Mouse (Mus musculus) cerebellum, adult 18-20 months (tissue): ENCODE data around the gene Slc35b4.

Experiments used
- DNase-seq, 2 experiments: peaks; one replicate each; pipeline ENCODE4 v3.0.0; 2021

The Slc35b4 gene

GRCm38 (mm10) chr6:34176864-34177247, at the start of gene Slc35b4:
Gene Slc35b4, minus strand, starts transcription at chr6:34177111.
- peak; percentile 91 to 98 for DNase-seq

- DNase-seq, result no peak
Observed at GRCm38 (mm10) chr6:34225004-34225599, 48.2 kb upstream of the Slc35b4 start.

GRCm38 (mm10) chr6:34216450-34217319, 39.8 kb upstream of the Slc35b4 start:
- DNase-seq, result no peak

- DNase-seq, result no peak
Observed at GRCm38 (mm10) chr6:34205754-34206153, 28.8 kb upstream of the Slc35b4 start.

GRCm38 (mm10) chr6:34204971-34205572, 28.2 kb upstream of the Slc35b4 start:
- peak; percentile 25 to 37 for DNase-seq

GRCm38 (mm10) chr6:34203503-34203902, 26.6 kb upstream of the Slc35b4 start:
- no peak for DNase-seq

DNA sequence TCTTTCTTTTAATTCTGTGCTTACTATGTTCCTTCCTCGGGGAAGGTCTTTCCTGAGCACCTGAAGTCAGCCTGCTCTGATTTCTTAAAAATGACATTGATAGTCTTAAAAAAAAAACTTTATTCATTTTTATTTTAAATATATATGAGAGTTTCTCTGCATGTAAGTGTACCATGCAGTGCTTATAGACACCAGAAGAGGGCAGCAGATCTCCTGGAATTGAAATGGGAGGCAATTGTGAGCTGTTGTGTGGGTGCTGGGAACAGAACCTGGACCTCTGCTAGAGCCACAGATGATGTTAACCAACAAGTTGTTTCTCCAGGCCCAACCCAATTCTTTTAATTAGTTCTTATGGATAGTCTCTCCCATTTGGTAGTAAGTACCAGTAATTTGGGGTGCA, 18.1 kb upstream of the Slc35b4 start:
- no peak for DNase-seq

GRCm38 (mm10) chr6:34193708-34194475, 17.0 kb upstream of the Slc35b4 start:
- DNase-seq, result peak; percentile 15 to 26

- DNase-seq, result no peak
Observed at GRCm38 (mm10) chr6:34191401-34191800, 14.5 kb upstream of the Slc35b4 start.

DNA sequence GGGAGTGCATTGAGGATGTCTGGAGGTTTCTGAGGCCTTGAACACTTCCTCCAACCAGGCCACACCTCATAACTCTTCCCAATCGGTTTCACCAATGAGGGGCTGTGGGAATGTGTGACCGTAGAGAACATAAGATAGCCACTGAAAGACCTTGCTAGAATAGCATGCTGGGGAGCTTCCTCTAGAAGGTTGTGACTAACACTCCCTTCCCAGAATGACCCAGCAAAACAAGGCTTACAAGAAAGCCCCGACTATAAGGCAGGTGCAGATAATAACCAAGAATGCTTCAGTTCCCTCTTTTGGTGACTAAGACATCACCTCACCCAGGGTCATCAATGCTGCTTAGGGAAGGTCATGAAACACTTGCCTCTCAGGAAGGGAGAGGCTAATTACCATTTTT, 12.6 kb upstream of the Slc35b4 start:
- DNase-seq, result no peak

GRCm38 (mm10) chr6:34187986-34188599, 11.2 kb upstream of the Slc35b4 start:
- DNase-seq, result no peak

- no peak for DNase-seq
Observed at GRCm38 (mm10) chr6:34187273-34187863, 10.5 kb upstream of the Slc35b4 start.

GRCm38 (mm10) chr6:34183326-34183725, 6.4 kb upstream of the Slc35b4 start:
- DNase-seq, result no peak

GRCm38 (mm10) chr6:34181961-34182360, 5.0 kb upstream of the Slc35b4 start:
- no peak for DNase-seq

DNA sequence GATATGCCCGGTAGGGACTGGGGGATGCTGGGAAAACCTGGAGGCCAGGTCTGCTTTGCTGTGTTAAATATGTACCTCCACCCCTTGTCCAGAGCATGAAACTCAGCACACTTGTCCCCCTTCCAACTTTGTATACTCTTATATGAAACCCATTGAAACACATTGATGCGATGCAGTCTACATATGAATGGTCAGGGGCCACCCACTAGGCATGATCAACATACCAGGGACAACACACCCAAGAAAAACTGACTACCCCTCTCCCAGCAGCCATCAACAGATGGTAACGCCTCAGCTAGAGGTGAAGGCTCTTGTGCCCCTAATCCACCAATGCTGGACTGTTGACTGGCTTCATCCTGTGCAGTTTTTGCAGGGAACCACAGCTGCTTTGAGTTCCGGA, 3.0 kb upstream of the Slc35b4 start:
- DNase-seq, result no peak

DNA sequence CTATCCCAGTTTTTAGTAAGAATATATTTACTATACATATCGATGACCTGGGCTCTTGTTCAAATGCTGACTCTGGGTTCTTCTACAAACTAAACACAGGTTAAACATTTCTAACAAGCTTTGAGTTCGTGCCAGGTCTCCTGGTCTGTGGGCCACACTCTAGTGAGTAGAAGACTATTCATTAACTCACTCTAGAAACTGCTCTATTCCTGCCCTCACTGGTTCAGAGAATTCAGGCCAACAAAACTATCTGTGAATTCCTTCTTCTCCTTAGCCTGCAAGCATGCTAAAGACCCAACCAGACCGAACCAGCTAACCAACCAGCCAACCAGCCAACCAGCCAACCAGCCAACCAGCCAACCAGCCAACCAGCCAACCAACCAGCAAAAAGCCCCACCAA, 2.1 kb upstream of the Slc35b4 start:
- no peak for DNase-seq

DNA sequence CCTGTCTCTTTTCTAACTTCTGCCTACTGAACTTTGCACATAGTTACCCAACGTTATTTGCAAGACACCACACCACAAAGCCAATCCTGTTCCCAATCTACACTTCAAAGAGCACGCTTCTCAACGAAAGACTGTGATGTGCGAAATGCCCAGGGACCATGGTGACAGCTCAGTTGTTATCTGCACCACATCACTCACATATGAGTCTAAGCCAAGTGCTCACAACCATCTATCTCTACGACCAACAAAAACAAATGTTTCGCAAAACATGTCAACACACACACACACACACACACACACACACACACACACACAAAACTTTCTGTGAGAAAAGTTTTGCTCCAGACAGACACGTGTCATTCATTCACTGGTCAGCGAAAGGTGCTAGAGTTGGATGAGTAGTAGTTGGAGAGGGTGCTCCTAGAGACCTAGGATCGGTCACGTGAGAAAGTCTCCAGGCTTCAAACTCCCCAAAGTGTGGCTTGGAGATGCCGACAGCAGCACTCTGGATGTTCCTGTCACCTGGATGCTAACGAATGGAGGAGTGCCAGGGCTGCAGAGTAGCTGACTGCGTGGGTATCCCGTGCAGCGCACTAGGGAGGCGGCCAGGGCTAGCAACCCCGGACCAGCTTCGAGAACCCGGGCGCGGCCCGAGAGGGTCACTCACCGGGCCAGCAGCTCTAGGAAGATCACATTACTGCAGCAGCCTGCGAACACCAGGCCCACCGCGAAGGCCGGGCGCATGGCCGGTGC, 624 bp downstream of the Slc35b4 start:
- peak; percentile 8 to 37 for DNase-seq

DNA sequence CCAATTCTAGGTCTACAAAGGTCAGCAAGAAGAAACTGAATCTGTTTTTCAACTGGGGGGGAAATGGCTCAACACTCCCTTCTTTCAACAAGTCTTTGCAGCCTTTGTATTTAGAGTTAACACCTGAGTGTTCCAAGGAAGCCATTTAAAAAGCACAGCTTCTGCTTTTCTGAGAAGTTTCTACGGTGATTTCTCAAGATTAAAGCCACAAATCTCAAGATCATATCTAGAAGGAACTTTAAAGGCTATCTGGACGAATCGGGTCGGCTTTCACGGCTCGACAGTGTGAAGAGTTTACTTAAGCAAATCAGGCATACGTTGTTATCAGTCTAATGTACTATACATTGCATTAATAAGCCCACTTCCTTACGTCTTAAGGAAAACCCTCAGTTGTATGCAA, 2.2 kb downstream of the Slc35b4 start:
- DNase-seq, result no peak

DNA sequence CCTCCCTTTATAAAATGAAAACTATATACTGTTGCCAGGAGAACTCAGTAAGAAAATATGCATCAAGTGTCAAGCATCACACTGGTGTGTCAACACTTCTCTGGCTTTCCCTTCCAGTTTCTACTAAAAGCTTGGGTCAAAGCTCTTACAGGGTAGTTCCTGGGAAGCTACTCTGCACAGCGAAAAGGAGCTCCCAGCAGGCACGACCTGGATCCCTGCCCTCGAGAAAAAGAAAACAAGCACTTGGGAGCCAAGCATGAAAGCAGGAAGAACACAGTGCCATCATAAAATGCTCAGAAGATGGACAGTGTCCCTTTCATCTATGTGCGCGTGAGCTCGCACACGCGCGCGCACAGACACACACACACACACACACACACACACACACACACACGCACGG, 3.7 kb downstream of the Slc35b4 start:
- no peak for DNase-seq

- DNase-seq, result no peak
Observed at GRCm38 (mm10) chr6:34171748-34172457, 5.0 kb downstream of the Slc35b4 start.
